Mouse (Mus musculus) forebrain, postnatal 0 days (tissue): ENCODE results near the gene Trim13. TPM values are rescaled to one million over a fixed set of nuclear protein-coding genes. Genes with fewer than 3 reads are reported as not detected.

Experiments used
- ATAC-seq: fragments of 200-750 bp; cut with Nextera tagmentation; 2 replicates; pipeline ENCODE4 v1.8.0; 2017; ENCODE audit warnings: mild to moderate bottlenecking, moderate library complexity
- DNase-seq: peaks from one replicate; pipeline ENCODE4 v3.0.0-alpha.2; 2015
- H3K27ac ChIP-seq: fragments of 300-500 bp; sonication (generic); 2 replicates; pipeline ENCODE4 v1.5.1; 2014; ENCODE audit warnings: low read depth, mild to moderate bottlenecking, antibody characterized with exemption, low read length, moderate library complexity, mixed read lengths
- H3K27me3 ChIP-seq: fragments of 300-500 bp; sonication (generic); 2 replicates; pipeline ENCODE4 v1.6.1; 2014; ENCODE audit warnings: mild to moderate bottlenecking, low read length, mixed read lengths; ENCODE audit not compliant: insufficient read depth
- H3K36me3 ChIP-seq: fragments of 300-500 bp; sonication (generic); 2 replicates; pipeline ENCODE4 v1.6.1; 2014; ENCODE audit warnings: mild to moderate bottlenecking, moderate library complexity; ENCODE audit not compliant: insufficient read depth
- H3K4me1 ChIP-seq: fragments of 300-500 bp; sonication (generic); 2 replicates; pipeline ENCODE4 v1.6.1; 2014; ENCODE audit warnings: antibody characterized with exemption; ENCODE audit not compliant: insufficient read depth
- H3K4me2 ChIP-seq: fragments of 300-500 bp; sonication (generic); 2 replicates; pipeline ENCODE4 v1.6.1; 2014; ENCODE audit warnings: low read depth, mild to moderate bottlenecking, moderate library complexity
- H3K4me3 ChIP-seq: fragments of 300-500 bp; sonication (generic); 2 replicates; pipeline ENCODE4 v1.5.1; 2014; ENCODE audit warnings: low read depth, low read length, mixed read lengths
- H3K9ac ChIP-seq: fragments of 300-500 bp; sonication (generic); 2 replicates; pipeline ENCODE4 v1.6.1; 2014; ENCODE audit warnings: mild to moderate bottlenecking
- H3K9me3 ChIP-seq: fragments of 300-500 bp; sonication (generic); 2 replicates; pipeline ENCODE4 v1.6.1; 2016; ENCODE audit warnings: low read length
- CTCF ChIP-seq: sonication (generic); IDR thresholded peaks from 2 replicates; pipeline ENCODE4 v1.5.1; 2016; ENCODE audit warnings: antibody characterized with exemption, control low read depth, low read depth
- WGBS: fragments of 180-500 bp; shearing (Covaris S2); extraction: QIAGEN DNeasy Blood & Tissue Kit; methylation state at CpG from one replicate; pipeline ENCODE4 v1.1.7; 2014; 5-methylcytosine and 5-hydroxymethylcytosine counted together
- microRNA counts: library from miRNA; unstranded; fragments of <30 nt; microRNA quantifications from one replicate; lab custom pipeline; 2015
- microRNA-seq, 2 experiments: library from miRNA; unstranded; fragments of <30 nt; microRNA quantifications; one replicate each; pipeline ENCODE4; 2016
- polyA plus RNA-seq: library from polyadenylated mRNA; unstranded; fragments of >200 nt; fragmentation: Nextera tagmentation; extraction: Ambion mirVana; gene quantifications from 2 replicates; pipeline ENCODE4 v1.2.1, GENCODE M21; 2015
- total RNA-seq: library from RNA; depleted of rRNA; stranded (reverse); fragments of >200 nt; gene quantifications from 2 replicates; pipeline ENCODE4 v1.2.3, GENCODE M21; 2014; rRNA removed

Gene Trim13
- total and polyA plus RNA-seq, 2 experiments from 2014 or later = 29.0 to 44.0 TPM

- Histone ChIP-seq H3K27ac (peak overlapping the region; percentile 90), H3K4me1 (0 out of 2 replicates have a peak, but pooled peaks cover 3% of the 10 kb centered on the region), H3K9me3 (no peaks in the 10 kb centered on the region), H3K27me3 (no peaks in the 10 kb centered on the region), H3K4me3 (peak overlapping the region; percentile 87), H3K4me2 (peak overlapping the region; percentile 79), H3K9ac (peak overlapping the region; percentile 72), H3K36me3 (no peaks in the 10 kb centered on the region)
- WGBS = 3% methylated on average over 62 of the region's 62 CpGs
- ATAC-seq (peak; percentile 96), DNase-seq (peak; percentile 99)
- TF ChIP-seq CTCF = no peak
Measured at GRCm38 (mm10) chr14:61648685-61649504, 50.8 kb downstream of the Trim13 start.

- H3K9me3 ChIP-seq = no peaks in the 10 kb centered on the region
- no peaks in the 10 kb centered on the region for H3K27me3 ChIP-seq
- H3K4me2 ChIP-seq = no peak overlapping the region
- ATAC-seq = no peak
- H3K9ac ChIP-seq = no peak overlapping the region
- no peak overlapping the region for H3K4me3 ChIP-seq
- H3K36me3 ChIP-seq = no peaks in the 10 kb centered on the region
- no peak overlapping the region for H3K27ac ChIP-seq
- WGBS = 36% methylated on average over 9 of the region's 9 CpGs
- 0 out of 2 replicates have a peak, but pooled peaks cover 3% of the 10 kb centered on the region for H3K4me1 ChIP-seq
- peak; percentile 82 for DNase-seq
- TF ChIP-seq CTCF = peak; percentile 76
Measured at GRCm38 (mm10) chr14:61650291-61650960, 52.4 kb downstream of the Trim13 start.

MicroRNAs within 50 kb of the gene (microRNA counts, 519-probe panel; counts per million panel counts)
- microRNA mmu-miR-15a (lab: Ali Mortazavi, UCI) (6,798 counts per million, percentile 90 among the panel's probes with 10 or more counts), microRNA mmu-miR-16 (lab: Ali Mortazavi, UCI) (7,703 counts per million, percentile 95 among the panel's probes with 10 or more counts)

Small RNAs within 50 kb of the gene (microRNA-seq; reads per million reads assigned to microRNA genes)
- gene Mir15a = 6,107 to 7,269 reads per million in 2 experiments
- gene Mir16-1 = 2,710 to 4,199 reads per million in 2 experiments

Other genes with a start within 250 kb of the Trim13 start
- gene Ebpl, start 237.8 kb upstream of the Trim13 start, total RNA-seq = 2.7 and 3.4 TPM in 2 replicates
- 9.3 and 9.7 TPM in 2 replicates for gene Ebpl, start 237.8 kb upstream of the Trim13 start, polyA plus RNA-seq
- 62.5 and 66.5 TPM in 2 replicates for gene Kpna3, start 158.4 kb upstream of the Trim13 start, total RNA-seq
- 66.7 and 70.7 TPM in 2 replicates for gene Kpna3, start 158.4 kb upstream of the Trim13 start, polyA plus RNA-seq
- gene Spryd7, start 41.4 kb upstream of the Trim13 start, total RNA-seq = 40.0 and 50.7 TPM in 2 replicates
- 60.6 and 67.4 TPM in 2 replicates for gene Spryd7, start 41.4 kb upstream of the Trim13 start, polyA plus RNA-seq
- 4.1 and 4.4 TPM in 2 replicates for gene Kcnrg, start 9.2 kb downstream of the Trim13 start, total RNA-seq
- gene Kcnrg, start 9.2 kb downstream of the Trim13 start, polyA plus RNA-seq = 1.6 and 2.6 TPM in 2 replicates